Mouse (Mus musculus) lung, embryonic 14.5 days (tissue): ENCODE results near the gene Olfr281. TPM values are rescaled to one million over a fixed set of nuclear protein-coding genes. Genes with fewer than 3 reads are reported as not detected.
"Not testable (repeated sequence)": the region's sequence is repeated elsewhere in the genome, so short reads cannot be mapped to it uniquely, and the experiment has no call there.

ENCODE experiments used
- ATAC-seq: fragments of 200-750 bp; cut with Nextera tagmentation; 2 replicates; pipeline ENCODE4 v1.8.0; 2017; ENCODE audit warnings: mild to moderate bottlenecking, moderate TSS enrichment, moderate library complexity; ENCODE audit not compliant: insufficient read depth
- DNase-seq: peaks from one replicate; pipeline ENCODE4 v3.0.0-alpha.2; 2015
- H3K27ac ChIP-seq: fragments of 300-500 bp; sonication (generic); 2 replicates; pipeline ENCODE4 v1.5.1; 2014; ENCODE audit warnings: low read depth, mild to moderate bottlenecking, moderate library complexity
- H3K27me3 ChIP-seq: fragments of 300-500 bp; sonication (generic); 2 replicates; pipeline ENCODE4 v1.6.1; 2014; ENCODE audit warnings: low read length, control low read depth; ENCODE audit not compliant: insufficient read depth
- H3K36me3 ChIP-seq: fragments of 300-500 bp; sonication (generic); 2 replicates; pipeline ENCODE4 v1.6.1; 2014; ENCODE audit warnings: control low read depth; ENCODE audit not compliant: insufficient read depth
- H3K4me1 ChIP-seq: fragments of 300-500 bp; sonication (generic); 2 replicates; pipeline ENCODE4 v1.6.1; 2014; ENCODE audit warnings: antibody characterized with exemption, control low read depth; ENCODE audit not compliant: insufficient read depth
- H3K4me2 ChIP-seq: fragments of 300-500 bp; sonication (generic); 2 replicates; pipeline ENCODE4 v1.6.1; 2014; ENCODE audit warnings: mild to moderate bottlenecking
- H3K4me3 ChIP-seq: fragments of 300-500 bp; sonication (generic); 2 replicates; pipeline ENCODE4 v1.5.1; 2014; ENCODE audit warnings: low read depth, low read length
- H3K9ac ChIP-seq: fragments of 300-500 bp; sonication (generic); 2 replicates; pipeline ENCODE4 v1.6.1; 2014
- H3K9me3 ChIP-seq: fragments of 300-500 bp; sonication (generic); 2 replicates; pipeline ENCODE4 v1.6.1; 2016; ENCODE audit warnings: low read depth, low read length, control low read depth
- CTCF ChIP-seq: IDR thresholded peaks from 2 replicates; pipeline ENCODE4 v1.5.1; 2016; ENCODE audit warnings: antibody characterized with exemption, low read depth
- WGBS: fragments of 180-500 bp; shearing (Covaris S2); extraction: QIAGEN DNeasy Blood & Tissue Kit; methylation state at CpG from one replicate; pipeline ENCODE4 v1.1.7; 2014; 5-methylcytosine and 5-hydroxymethylcytosine counted together
- polyA plus RNA-seq: library from polyadenylated mRNA; unstranded; fragments of >200 nt; fragmentation: Nextera tagmentation; extraction: Ambion mirVana; gene quantifications from 2 replicates; pipeline ENCODE4 v1.2.1, GENCODE M21; 2014

Olfr281 gene
- polyA plus RNA-seq, 1 experiment from 2014 or later: not detected

DNA sequence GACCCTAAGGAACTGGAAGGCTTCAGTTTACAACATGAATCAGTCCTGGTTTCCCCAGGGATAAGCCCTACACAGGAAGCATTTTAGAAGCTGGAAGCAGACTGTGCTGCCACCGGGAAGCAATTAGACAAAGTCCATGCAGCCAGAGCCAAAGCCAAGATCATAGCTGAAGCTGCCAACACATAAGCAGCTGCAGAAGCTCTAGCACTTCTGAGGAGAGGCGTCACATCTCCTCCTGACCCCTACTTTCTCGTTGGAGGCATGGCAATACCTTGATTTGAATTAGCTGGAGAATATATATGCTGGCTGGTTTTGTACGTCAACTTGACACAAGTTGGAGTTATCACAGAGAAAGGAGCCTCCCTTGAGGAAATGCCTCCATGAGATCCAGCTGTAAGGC is 31.5 kb upstream of the Olfr281 start:
- no peak overlapping the region for H3K4me3 ChIP-seq
- H3K9me3 ChIP-seq: no peaks in the 10 kb centered on the region
- H3K27ac ChIP-seq: no peak overlapping the region
- no peaks in the 10 kb centered on the region for H3K4me1 ChIP-seq
- H3K27me3 ChIP-seq: no peaks in the 10 kb centered on the region
- DNase-seq (peak; percentile 24), ATAC-seq (no peak)
- H3K9ac ChIP-seq: no peak overlapping the region
- TF ChIP-seq CTCF: no peak
- no peaks in the 10 kb centered on the region for H3K36me3 ChIP-seq
- no peak overlapping the region for H3K4me2 ChIP-seq
- 47% methylated on average over 4 of the region's 4 CpGs for WGBS

DNA sequence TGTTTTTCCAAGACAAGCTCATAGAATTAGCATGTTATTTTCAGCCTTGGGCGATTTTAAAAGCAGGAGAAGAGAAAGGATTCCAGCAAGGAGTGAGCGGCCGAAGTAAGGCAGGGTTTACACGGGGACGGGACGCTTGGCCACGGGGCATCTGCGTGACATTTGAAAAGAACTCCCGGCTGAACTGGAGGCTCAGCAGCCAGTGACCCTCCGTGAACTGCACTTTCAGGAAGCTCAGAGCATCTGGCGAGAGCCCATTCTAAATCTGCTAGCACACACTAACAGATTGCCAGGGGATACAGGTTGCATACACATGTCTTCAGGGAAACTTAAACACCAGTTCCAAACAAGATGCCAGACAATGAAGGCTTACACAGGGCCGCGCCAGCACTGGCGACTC is 28.1 kb upstream of the Olfr281 start:
- no peak for TF ChIP-seq CTCF

DNA sequence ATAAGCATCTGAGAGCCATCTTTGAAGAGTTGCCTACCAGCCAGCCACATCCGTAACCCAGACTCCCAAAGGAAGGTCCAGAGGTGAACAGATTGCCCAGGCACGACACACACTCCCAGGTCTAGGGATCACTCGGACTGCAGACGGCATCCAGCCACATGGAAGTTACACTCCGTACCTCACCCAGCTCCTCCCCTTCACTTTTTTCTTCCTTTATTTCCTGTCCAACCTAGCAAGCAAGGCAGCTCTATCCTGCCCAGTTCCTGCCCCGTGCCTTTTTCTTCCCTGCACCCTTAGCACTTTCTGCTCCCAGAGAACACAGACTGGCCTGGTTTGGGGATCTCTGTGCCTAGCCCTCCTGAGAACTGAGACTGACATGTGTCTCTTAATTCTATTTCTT is 27.6 kb upstream of the Olfr281 start:
- H3K36me3 ChIP-seq: no peaks in the 10 kb centered on the region
- 45% methylated on average over 6 of the region's 6 CpGs for WGBS
- H3K4me1 ChIP-seq: no peaks in the 10 kb centered on the region
- no peak overlapping the region for H3K4me2 ChIP-seq
- H3K27me3 ChIP-seq: no peaks in the 10 kb centered on the region
- DNase-seq: no peak
- ATAC-seq: no peak
- no peak for TF ChIP-seq CTCF
- no peaks in the 10 kb centered on the region for H3K9me3 ChIP-seq
- H3K27ac ChIP-seq: no peak overlapping the region
- no peak overlapping the region for H3K9ac ChIP-seq
- no peak overlapping the region for H3K4me3 ChIP-seq

More for the DNA sequence above, 28.1 kb upstream of the Olfr281 start:
- H3K36me3 ChIP-seq: no peaks in the 10 kb centered on the region
- no peaks in the 10 kb centered on the region for H3K4me1 ChIP-seq
- no peaks in the 10 kb centered on the region for H3K27me3 ChIP-seq
- ATAC-seq (no peak), DNase-seq (no peak)
- H3K4me3 ChIP-seq: no peak overlapping the region
- H3K9ac ChIP-seq: no peak overlapping the region
- H3K4me2 ChIP-seq: no peak overlapping the region
- H3K27ac ChIP-seq: no peak overlapping the region
- 57% methylated on average over 14 of the region's 14 CpGs for WGBS
- no peaks in the 10 kb centered on the region for H3K9me3 ChIP-seq

DNA sequence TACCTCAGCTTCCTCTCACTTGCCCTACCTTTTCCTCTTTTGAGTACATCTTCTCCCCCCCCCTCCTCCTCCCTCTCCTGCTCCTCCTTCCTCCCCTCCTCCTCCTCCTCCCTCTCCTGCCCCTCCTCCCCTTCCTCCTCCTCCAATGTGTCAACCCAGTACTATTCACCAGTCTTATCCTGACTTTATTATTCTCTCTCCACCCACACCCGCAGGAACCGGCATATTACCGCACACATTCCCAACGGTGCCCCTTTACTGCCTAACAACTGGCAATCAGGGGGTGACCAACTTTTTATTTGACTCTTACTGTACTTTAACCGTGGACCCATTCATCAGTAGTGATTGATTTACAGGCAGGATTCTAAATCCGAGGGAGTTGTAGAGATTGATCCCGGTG is 27.2 kb upstream of the Olfr281 start:
- Histone ChIP-seq H3K27ac (no peak overlapping the region), H3K9me3 (no peaks in the 10 kb centered on the region), H3K4me1 (no peaks in the 10 kb centered on the region), H3K4me2 (no peak overlapping the region), H3K9ac (no peak overlapping the region), H3K27me3 (no peaks in the 10 kb centered on the region), H3K4me3 (no peak overlapping the region), H3K36me3 (no peaks in the 10 kb centered on the region)
- WGBS: 85% methylated on average over 7 of the region's 7 CpGs
- TF ChIP-seq CTCF: no peak
- DNase-seq (no peak), ATAC-seq (no peak)

DNA sequence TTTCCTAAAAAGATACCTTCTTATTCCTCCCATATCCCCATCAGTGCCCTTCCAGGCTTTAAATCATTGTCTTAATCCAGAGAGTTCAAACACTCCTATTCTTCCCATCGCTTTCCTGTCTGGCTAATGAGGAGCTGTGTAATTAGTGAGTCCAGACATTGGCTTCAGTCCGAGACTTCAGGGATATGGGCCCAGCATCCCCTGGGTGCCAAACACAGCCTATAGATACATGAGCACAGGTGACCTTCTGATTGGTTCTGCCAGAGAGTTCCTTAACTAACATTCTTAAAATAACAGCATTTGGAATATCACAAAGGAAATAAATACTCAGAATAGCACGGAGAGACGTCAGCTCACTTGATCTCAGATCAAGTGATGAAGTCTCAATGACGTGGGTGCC is 21.5 kb upstream of the Olfr281 start, which contains the start of gene Olfr282:
Olfr282 (plus strand) TSS at position 301 of the 400 bp plus-strand sequence.
- H3K9me3 ChIP-seq, H3K27me3 ChIP-seq, H3K27ac ChIP-seq, H3K4me1 ChIP-seq, H3K36me3 ChIP-seq, H3K9ac ChIP-seq, H3K4me2 ChIP-seq, ATAC-seq, H3K4me3 ChIP-seq, DNase-seq: not testable (repeated sequence)
- WGBS: 68% methylated on average over 5 of the region's 5 CpGs

DNA sequence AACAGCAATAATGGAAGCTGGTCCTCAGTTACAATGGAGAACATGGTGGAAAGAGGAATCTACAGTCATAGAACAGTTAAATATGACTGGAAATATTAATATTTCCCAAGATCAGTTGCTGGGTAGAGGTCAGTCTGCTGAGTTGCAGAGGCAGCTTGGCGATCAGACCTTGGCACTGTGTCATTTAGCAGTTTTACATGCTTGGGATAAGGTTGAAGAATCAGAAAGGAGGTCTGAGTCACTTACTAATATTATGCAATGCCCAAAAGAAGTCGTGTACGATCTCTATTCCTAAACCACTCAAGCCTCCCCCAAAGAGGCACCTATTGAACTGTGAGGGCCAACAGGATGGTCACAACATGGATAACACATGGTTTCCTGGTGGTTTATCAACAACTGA is 7.8 kb upstream of the Olfr281 start:
- no peaks in the 10 kb centered on the region for H3K4me1 ChIP-seq
- no peak overlapping the region for H3K27ac ChIP-seq
- no peaks in the 10 kb centered on the region for H3K27me3 ChIP-seq
- H3K4me2 ChIP-seq: no peak overlapping the region
- ATAC-seq: no peak
- H3K4me3 ChIP-seq: no peak overlapping the region
- no peaks in the 10 kb centered on the region for H3K9me3 ChIP-seq
- H3K9ac ChIP-seq: no peak overlapping the region
- WGBS: 67% methylated on average over 3 of the region's 3 CpGs
- TF ChIP-seq CTCF: no peak
- no peak for DNase-seq
- H3K36me3 ChIP-seq: no peaks in the 10 kb centered on the region

DNA sequence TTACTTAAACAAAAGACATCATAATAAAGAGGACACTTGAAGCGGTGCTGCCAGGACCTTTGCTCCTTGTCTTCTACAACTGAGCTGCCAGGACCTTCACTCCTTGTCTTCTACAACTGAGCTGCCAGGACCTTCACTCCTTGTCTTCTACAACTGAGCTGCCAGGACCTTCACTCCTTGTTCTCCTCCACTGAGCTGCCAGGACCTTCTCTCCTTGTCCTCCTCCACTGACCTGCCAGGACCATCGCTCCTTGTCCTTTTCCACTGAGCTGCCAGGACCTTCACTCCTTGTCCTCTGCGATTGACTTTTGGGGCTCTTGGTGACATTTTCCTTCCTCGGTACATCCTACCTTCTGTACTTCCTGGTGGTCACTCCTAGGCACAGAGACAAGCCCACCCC is 3.9 kb upstream of the Olfr281 start:
- Histone ChIP-seq H3K4me3 (no peak overlapping the region), H3K36me3 (no peaks in the 10 kb centered on the region), H3K9ac (no peak overlapping the region), H3K9me3 (no peaks in the 10 kb centered on the region), H3K4me2 (no peak overlapping the region), H3K27ac (no peak overlapping the region), H3K4me1 (no peaks in the 10 kb centered on the region), H3K27me3 (no peaks in the 10 kb centered on the region)
- TF ChIP-seq CTCF: no peak
- WGBS: 51% methylated on average over 4 of the region's 4 CpGs
- ATAC-seq: no peak
- peak; percentile 19 for DNase-seq

DNA sequence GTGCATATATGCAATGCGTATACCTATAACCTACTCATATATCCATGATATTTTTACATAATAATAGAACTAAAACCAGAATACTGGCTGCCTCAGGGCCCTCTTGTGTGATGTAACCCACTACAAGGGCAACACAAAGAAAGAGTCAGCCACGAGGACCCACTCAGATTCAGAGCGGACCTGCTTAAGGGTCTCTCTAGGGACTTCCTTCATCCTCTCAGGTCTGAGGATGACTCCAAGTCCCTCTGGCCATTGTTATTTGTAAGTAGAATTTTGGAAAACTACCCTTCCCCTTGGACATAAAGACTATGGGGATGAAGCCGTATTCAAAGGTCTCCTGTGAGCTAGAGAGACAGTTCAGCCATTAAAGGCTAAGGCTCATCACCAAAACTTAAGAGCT is 17.2 kb downstream of the Olfr281 start, which contains the start of gene OR5BS1P:
OR5BS1P (plus strand) TSS at position 301 of the 400 bp plus-strand sequence.
- Histone ChIP-seq H3K9ac (no peak within 1 kb of the TSS), H3K27ac (no peak within 1 kb of the TSS), H3K4me3 (no peak within 1 kb of the TSS), H3K36me3 (no peaks in the 10 kb centered on the region), H3K4me1 (no peaks in the 10 kb centered on the region), H3K27me3 (no peaks in the 10 kb centered on the region), H3K4me2 (no peak within 1 kb of the TSS), H3K9me3 (no peaks in the 10 kb centered on the region)
- 89% methylated on average over 4 of the region's 4 CpGs for WGBS
- ATAC-seq: no peak
- TF ChIP-seq CTCF: no peak
- DNase-seq: no peak
